Mouse (Mus musculus): ENCODE measurements around the gene Bglap3. TPM values are rescaled to one million over a fixed set of nuclear protein-coding genes. Genes with fewer than 3 reads are reported as not detected.
"Not testable (repeated sequence)": the region's sequence is repeated elsewhere in the genome, so short reads cannot be mapped to it uniquely, and the experiment has no call there.

Gene Bglap3
- total and polyA plus RNA-seq, 3 experiments: not detected

DNA sequence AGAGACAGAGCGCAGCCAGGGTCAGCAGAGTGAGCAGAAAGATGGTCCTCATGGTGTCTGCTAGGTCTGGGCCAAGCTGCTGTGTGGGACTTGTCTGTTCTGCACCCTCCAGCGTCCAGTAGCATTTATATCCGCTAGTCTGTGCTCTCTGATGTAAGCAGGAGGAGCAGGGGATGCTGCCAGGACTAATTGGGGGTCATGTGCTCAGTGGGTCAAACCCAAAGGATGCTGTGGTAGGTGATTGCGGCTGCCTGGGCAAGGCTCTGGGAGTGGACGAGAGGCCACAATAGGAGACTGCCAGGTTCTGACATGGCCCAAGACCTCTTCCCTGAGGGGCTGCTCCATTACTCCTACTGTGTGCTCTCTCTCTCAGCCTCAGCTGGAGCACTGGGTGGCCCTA lies 11.8 kb upstream of the Bglap3 start, which contains the start of gene Bglap:
Gene Bglap, minus strand, starts transcription at position 101 of the 400 bp plus-strand sequence.
- intact Hi-C loops (cut with DNase I): no loop called here
- 75% methylated on average over 5 of the region's 5 CpGs for WGBS
- TF ChIP-seq CTCF (IDR thresholded peaks at IDR 0.05) (no peak), POLR2A (IDR thresholded peaks at IDR 0.05; ENCODE audit: insufficient read depth, low read depth, low read length) (no peak), EP300 (IDR thresholded peaks at IDR 0.05; ENCODE audit: insufficient read depth, low read depth, low read length) (no peak)
- Histone ChIP-seq H3K79me2 (replicated peaks; ENCODE audit: control insufficient read depth, insufficient read depth, low read length) (no peaks in the 10 kb centered on the region), H3K36me3 (ENCODE audit: control insufficient read depth, insufficient read depth, low read length) (no peaks in the 10 kb centered on the region), H3K4me1 (ENCODE audit: control insufficient read depth, insufficient read depth, low read length) (no peaks in the 10 kb centered on the region), H3K27me3 (ENCODE audit: control insufficient read depth, insufficient read depth, low read length) (no peaks in the 10 kb centered on the region), H3K4me3 (no peak within 1 kb of the TSS), H3K9ac (ENCODE audit: low read depth, low read length) (no peak within 1 kb of the TSS), H3K27ac (no peak within 1 kb of the TSS)
- DNase-seq: no peak

- H3K9ac ChIP-seq (ENCODE audit: low read depth, low read length); intact Hi-C loops (cut with DNase I); H3K27ac ChIP-seq; H3K79me2 ChIP-seq (replicated peaks; ENCODE audit: control insufficient read depth, insufficient read depth, low read length); H3K27me3 ChIP-seq (ENCODE audit: control insufficient read depth, insufficient read depth, low read length); DNase-seq; H3K36me3 ChIP-seq (ENCODE audit: control insufficient read depth, insufficient read depth, low read length); H3K4me3 ChIP-seq; H3K4me1 ChIP-seq (ENCODE audit: control insufficient read depth, insufficient read depth, low read length): not testable (repeated sequence)
- 52% methylated on average over 3 of the region's 7 CpGs for WGBS
Measured at GRCm38 (mm10) chr3:88382383-88382782, 9.8 kb upstream of the Bglap3 start.

GRCm38 (mm10) chr3:88381389-88382315 lies 9.1 kb upstream of the Bglap3 start:
- H3K79me2 ChIP-seq (replicated peaks; ENCODE audit: control insufficient read depth, insufficient read depth, low read length); H3K36me3 ChIP-seq (ENCODE audit: control insufficient read depth, insufficient read depth, low read length); H3K9ac ChIP-seq (ENCODE audit: low read depth, low read length); H3K4me1 ChIP-seq (ENCODE audit: control insufficient read depth, insufficient read depth, low read length); intact Hi-C loops (cut with DNase I); H3K27me3 ChIP-seq (ENCODE audit: control insufficient read depth, insufficient read depth, low read length); H3K4me3 ChIP-seq; H3K27ac ChIP-seq; DNase-seq: not testable (repeated sequence)
- WGBS: 19% methylated on average over 22 of the region's 22 CpGs

DNA sequence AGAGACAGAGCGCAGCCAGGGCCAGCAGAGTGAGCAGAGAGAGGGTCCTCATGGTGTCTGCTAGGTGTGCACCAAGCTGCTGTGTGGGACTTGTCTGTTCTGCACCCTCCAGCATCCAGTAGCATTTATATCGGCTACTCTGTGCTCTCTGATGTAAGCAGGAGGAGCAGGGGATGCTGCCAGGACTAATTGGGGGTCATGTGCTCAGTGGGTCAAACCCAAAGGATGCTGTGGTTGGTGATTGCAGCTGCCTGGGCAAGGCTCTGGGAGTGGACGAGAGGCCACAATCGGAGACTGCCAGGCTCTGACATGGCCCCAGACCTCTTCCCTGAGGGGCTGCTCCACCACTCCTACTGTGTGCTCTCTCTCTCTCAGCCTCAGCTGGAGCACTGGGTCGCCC lies 6.1 kb upstream of the Bglap3 start, which contains the start of gene Bglap2:
Gene Bglap2, minus strand, starts transcription at position 101 of the 400 bp plus-strand sequence.
- intact Hi-C loops (cut with DNase I); H3K36me3 ChIP-seq (ENCODE audit: control insufficient read depth, insufficient read depth, low read length); H3K27ac ChIP-seq; H3K4me3 ChIP-seq; H3K79me2 ChIP-seq (replicated peaks; ENCODE audit: control insufficient read depth, insufficient read depth, low read length); DNase-seq; H3K27me3 ChIP-seq (ENCODE audit: control insufficient read depth, insufficient read depth, low read length); H3K4me1 ChIP-seq (ENCODE audit: control insufficient read depth, insufficient read depth, low read length); H3K9ac ChIP-seq (ENCODE audit: low read depth, low read length): not testable (repeated sequence)
- WGBS: 74% methylated on average over 5 of the region's 5 CpGs

DNA sequence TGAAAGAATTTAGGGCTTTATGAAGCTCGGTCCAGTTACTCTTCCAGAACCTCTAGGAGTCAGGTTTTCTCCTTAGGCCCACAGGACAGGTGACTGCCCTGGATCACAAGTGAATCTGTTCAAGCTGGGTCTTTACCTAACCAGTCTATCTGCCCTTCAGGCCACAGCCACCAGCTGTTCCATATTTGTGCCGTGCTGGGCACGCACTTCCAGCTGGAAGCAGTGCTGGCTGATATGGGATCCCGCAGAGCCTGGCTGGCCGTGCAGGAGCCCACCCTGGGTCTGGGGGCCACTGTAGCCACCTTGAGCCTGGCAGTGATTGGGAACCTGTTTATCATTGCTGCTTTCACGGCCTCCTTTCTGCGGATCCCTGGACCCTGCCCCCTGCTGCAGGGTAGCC lies 4.1 kb upstream of the Bglap3 start:
- H3K27ac ChIP-seq; DNase-seq; H3K4me3 ChIP-seq; H3K9ac ChIP-seq (ENCODE audit: low read depth, low read length); H3K27me3 ChIP-seq (ENCODE audit: control insufficient read depth, insufficient read depth, low read length); H3K36me3 ChIP-seq (ENCODE audit: control insufficient read depth, insufficient read depth, low read length); H3K4me1 ChIP-seq (ENCODE audit: control insufficient read depth, insufficient read depth, low read length); H3K79me2 ChIP-seq (replicated peaks; ENCODE audit: control insufficient read depth, insufficient read depth, low read length); intact Hi-C loops (cut with DNase I): not testable (repeated sequence)
- WGBS: 30% methylated on average over 6 of the region's 7 CpGs

DNA sequence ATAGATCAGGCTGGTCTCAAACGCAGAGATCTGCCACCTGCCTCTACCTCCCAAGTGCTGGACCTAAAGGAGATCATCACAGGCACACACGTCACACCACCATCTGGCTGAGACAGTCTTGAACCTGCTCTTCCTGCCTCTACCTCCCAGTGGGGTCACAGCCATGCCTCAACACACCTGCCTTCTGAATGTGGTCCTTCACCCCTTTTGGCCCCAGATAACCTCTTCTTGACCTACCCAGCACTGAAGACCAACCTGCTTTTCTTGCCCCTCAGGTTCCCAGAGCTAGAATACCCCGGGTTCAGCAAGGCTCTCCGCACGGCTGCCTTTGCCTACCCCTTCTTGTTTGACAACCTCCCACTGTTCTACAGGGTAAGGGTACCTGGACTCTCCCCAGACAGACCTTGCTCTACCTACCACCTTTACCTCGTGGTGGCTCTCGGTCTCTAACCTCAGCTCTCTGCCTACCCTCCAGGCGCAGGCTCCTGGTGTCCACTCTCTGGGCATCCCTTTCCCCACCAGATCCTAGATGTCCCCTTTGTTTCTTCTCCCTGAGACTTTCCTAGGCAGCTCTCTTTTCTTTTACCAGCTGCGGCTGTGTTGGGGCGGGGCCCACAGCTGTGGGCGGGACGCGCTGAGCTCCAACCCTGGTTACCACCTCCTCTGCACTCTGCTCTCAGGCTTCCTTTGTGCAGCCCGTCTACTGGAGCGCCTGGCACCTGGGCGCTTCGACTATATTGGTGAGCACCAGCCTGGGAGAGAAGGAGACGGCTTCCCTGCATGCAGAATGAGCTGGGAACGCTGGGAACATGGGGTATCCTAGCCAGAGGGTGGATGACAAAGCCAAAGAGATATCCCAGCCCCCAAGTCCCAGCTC lies 3.4 kb upstream of the Bglap3 start:
- not testable (repeated sequence) for H3K9ac ChIP-seq (ENCODE audit: low read depth, low read length); H3K4me3 ChIP-seq

DNA sequence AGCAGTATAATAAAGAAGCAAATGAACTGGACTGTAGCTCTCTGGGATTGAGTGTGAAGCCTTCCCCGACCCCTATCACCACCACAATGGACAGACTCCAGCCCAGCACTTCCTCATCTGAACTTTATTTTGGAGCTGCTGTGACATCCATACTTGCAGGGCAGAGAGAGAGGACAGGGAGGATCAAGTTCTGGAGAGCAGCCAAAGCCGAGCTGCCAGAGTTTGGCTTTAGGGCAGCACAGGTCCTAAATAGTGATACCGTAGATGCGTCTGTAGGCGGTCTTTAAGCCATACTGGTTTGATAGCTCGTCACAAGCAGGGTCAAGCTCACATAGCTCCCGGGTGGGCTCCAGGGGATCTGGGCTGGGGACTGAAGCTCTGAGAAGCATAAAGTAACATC lies 4.0 kb downstream of the Bglap3 start:
- H3K9ac ChIP-seq (ENCODE audit: low read depth, low read length); H3K27ac ChIP-seq; H3K27me3 ChIP-seq (ENCODE audit: control insufficient read depth, insufficient read depth, low read length); DNase-seq; H3K79me2 ChIP-seq (replicated peaks; ENCODE audit: control insufficient read depth, insufficient read depth, low read length); H3K36me3 ChIP-seq (ENCODE audit: control insufficient read depth, insufficient read depth, low read length); H3K4me3 ChIP-seq; H3K4me1 ChIP-seq (ENCODE audit: control insufficient read depth, insufficient read depth, low read length); intact Hi-C loops (cut with DNase I): not testable (repeated sequence)
- WGBS: 44% methylated on average over 7 of the region's 7 CpGs

More for the DNA sequence above, 3.4 kb upstream of the Bglap3 start:
- WGBS: 14% methylated on average over 19 of the region's 19 CpGs
- H3K36me3 ChIP-seq (ENCODE audit: control insufficient read depth, insufficient read depth, low read length); DNase-seq; H3K27me3 ChIP-seq (ENCODE audit: control insufficient read depth, insufficient read depth, low read length); H3K4me1 ChIP-seq (ENCODE audit: control insufficient read depth, insufficient read depth, low read length); H3K27ac ChIP-seq; intact Hi-C loops (cut with DNase I); H3K79me2 ChIP-seq (replicated peaks; ENCODE audit: control insufficient read depth, insufficient read depth, low read length): not testable (repeated sequence)

DNA sequence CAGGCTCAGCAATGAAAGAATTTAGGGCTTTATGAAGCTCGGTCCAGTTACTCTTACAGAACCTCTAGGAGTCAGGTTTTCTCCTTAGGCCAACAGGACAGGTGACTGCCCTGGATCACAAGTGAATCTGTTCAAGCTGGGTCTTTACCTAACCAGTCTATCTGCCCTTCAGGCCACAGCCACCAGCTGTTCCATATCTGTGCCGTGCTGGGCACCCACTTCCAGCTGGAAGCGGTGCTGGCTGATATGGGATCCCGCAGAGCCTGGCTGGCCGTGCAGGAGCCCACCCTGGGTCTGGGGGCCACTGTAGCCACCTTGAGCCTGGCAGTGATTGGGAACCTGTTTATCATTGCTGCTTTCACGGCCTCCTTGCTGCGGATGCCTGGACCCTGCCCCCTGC lies 5.0 kb downstream of the Bglap3 start:
- H3K36me3 ChIP-seq (ENCODE audit: control insufficient read depth, insufficient read depth, low read length); H3K4me1 ChIP-seq (ENCODE audit: control insufficient read depth, insufficient read depth, low read length); H3K9ac ChIP-seq (ENCODE audit: low read depth, low read length); intact Hi-C loops (cut with DNase I); DNase-seq; H3K79me2 ChIP-seq (replicated peaks; ENCODE audit: control insufficient read depth, insufficient read depth, low read length); H3K4me3 ChIP-seq; H3K27ac ChIP-seq; H3K27me3 ChIP-seq (ENCODE audit: control insufficient read depth, insufficient read depth, low read length): not testable (repeated sequence)
- 55% methylated on average over 3 of the region's 7 CpGs for WGBS

GRCm38 (mm10) chr3:88366830-88367428 lies 5.6 kb downstream of the Bglap3 start:
- H3K36me3 ChIP-seq (ENCODE audit: control insufficient read depth, insufficient read depth, low read length): not testable (repeated sequence)

More at GRCm38 (mm10) chr3:88366830-88367428, 5.6 kb downstream of the Bglap3 start:
- H3K4me1 ChIP-seq (ENCODE audit: control insufficient read depth, insufficient read depth, low read length); H3K27me3 ChIP-seq (ENCODE audit: control insufficient read depth, insufficient read depth, low read length); H3K79me2 ChIP-seq (replicated peaks; ENCODE audit: control insufficient read depth, insufficient read depth, low read length); H3K9ac ChIP-seq (ENCODE audit: low read depth, low read length); H3K4me3 ChIP-seq; H3K27ac ChIP-seq; intact Hi-C loops (cut with DNase I): not testable (repeated sequence)
- peak in 1 of 2 experiments; percentile 32 for DNase-seq
- 10% methylated on average over 21 of the region's 22 CpGs for WGBS

Data from heart, adult 2 months (tissue).